Mouse (Mus musculus) MEL (cell line): Measurements from ENCODE around the gene Vmp1.

ENCODE experiments used
- CTCF ChIP-seq, 3 experiments: IDR thresholded peaks in 2 of 3; conservative IDR thresholded peaks in 1 of 3; 2 replicates each; pipeline ENCODE4 v1.5.1; 2011 to 2012; ENCODE audit warnings: low read length in 3 of 3, low read depth in 2 of 3, mild to moderate bottlenecking in 2 of 3, improper control_type of control experiment in 1 of 3, inconsistent platforms in 1 of 3, mixed read lengths in 1 of 3, moderate library complexity in 1 of 3; ENCODE audit not compliant: control insufficient read depth in 1 of 3, insufficient read depth in 1 of 3, poor library complexity in 1 of 3, severe bottlenecking in 1 of 3
- USF2 ChIP-seq, 2 experiments: IDR thresholded peaks; 2 replicates each; pipeline ENCODE4 v1.6.1; 2011 to 2012; ENCODE audit warnings: improper control_type of control experiment in 2 of 2, low read length in 2 of 2, borderline replicate concordance in 1 of 2, inconsistent platforms in 1 of 2, low read depth in 1 of 2, mild to moderate bottlenecking in 1 of 2; ENCODE audit not compliant: insufficient read depth in 1 of 2
- ZKSCAN1 ChIP-seq: IDR thresholded peaks from 2 replicates; pipeline ENCODE4 v1.6.1; 2012; ENCODE audit warnings: low read depth, mild to moderate bottlenecking, inconsistent platforms, low read length, improper control_type of control experiment, moderate library complexity

DNA sequence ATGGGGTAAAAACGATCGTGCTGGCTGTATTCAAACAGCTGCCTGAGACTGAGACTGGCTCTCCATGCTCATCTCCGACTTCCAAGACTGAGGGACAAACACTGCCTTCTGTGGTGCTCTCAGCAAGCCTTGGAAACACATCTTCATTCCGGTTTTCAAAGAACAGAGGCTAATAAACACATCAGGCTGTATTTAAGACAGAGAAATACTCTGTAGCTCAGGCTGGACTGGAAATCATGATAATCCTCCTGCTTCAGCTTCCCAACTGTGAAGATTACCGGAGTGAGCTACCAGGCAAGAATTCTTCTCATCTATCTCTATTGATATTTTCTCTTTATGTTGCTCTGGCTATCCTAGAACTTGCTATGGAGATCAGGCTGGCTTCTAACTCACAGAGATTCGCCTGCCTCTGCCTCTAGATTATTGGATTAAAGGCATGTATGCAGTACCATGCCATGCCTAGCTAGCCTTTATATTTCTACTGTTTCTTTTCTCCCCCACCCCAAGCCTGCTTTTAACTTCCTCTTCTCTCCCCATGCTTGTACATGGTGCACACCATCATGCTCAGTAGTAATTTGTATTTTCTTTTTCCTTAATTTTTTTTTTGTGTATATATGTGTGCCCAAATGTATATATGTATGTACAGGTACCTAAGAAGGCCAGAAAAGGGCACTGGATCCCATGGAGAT is 89.3 kb downstream of the Vmp1 start:
- TF ChIP-seq ZKSCAN1 (no peak), CTCF (IDR thresholded peaks at IDR 0.05 in 2 of 3, conservative IDR thresholded peaks at IDR 0.05 in 1 of 3; ENCODE audit: control insufficient read depth in 1 of 3, insufficient read depth in 1 of 3, low read depth in 2 of 3, low read length in 3 of 3, poor library complexity in 1 of 3, severe bottlenecking in 1 of 3) (no peak), USF2 (IDR thresholded peaks at IDR 0.05; ENCODE audit: borderline replicate concordance in 1 of 2, insufficient read depth in 1 of 2, low read depth in 1 of 2, low read length in 2 of 2) (no peak)
